Mouse (Mus musculus): ENCODE measurements around the gene Ufsp1.
A peak's percentile ranks its signal among the peaks of the same experiment; 100 is the strongest.

GRCm38 (mm10) chr5:137338256-137338655 lies 43.8 kb downstream of the Ufsp1 start:
- TF ChIP-seq CTCF (IDR thresholded peaks at IDR 0.05; ENCODE audit: low read depth, low read length): no peak
- 0 out of 2 replicates have a peak, but pooled peaks have one; percentile 19 for TF ChIP-seq POLR2A (IDR thresholded peaks at IDR 0.05; ENCODE audit: extremely low read depth, insufficient read depth, low read length)

All from liver, adult 2 months (tissue).